Mouse (Mus musculus): ENCODE results near the gene Cd300lf. TPM values are rescaled to one million over a fixed set of nuclear protein-coding genes. Genes with fewer than 3 reads are reported as not detected.

The Cd300lf gene
- polyA plus RNA-seq, 1 experiment from 2014 or later, result 0.29 TPM

- Histone ChIP-seq H3K27ac (ENCODE audit: low read depth, low read length) (no peak overlapping the region), H3K9ac (ENCODE audit: low read depth, low read length) (no peak overlapping the region), H3K9me3 (ENCODE audit: control insufficient read depth, low read length) (no peaks in the 10 kb centered on the region), H3K36me3 (ENCODE audit: control insufficient read depth, insufficient read depth, low read length) (no peaks in the 10 kb centered on the region), H3K4me3 (ENCODE audit: low read length) (no peak overlapping the region), H3K4me1 (ENCODE audit: control insufficient read depth, insufficient read depth, low read depth, low read length) (no peaks in the 10 kb centered on the region), H3K27me3 (replicated peaks; ENCODE audit: control insufficient read depth, insufficient read depth, low read length) (no peaks in the 10 kb centered on the region), H3K4me2 (ENCODE audit: low read length) (no peak overlapping the region)
- ATAC-seq, result no peak
- 68% methylated on average over 6 of the region's 6 CpGs for WGBS
Observed at GRCm38 (mm10) chr11:115101615-115102051, 32.2 kb downstream of the Cd300lf start.

DNA sequence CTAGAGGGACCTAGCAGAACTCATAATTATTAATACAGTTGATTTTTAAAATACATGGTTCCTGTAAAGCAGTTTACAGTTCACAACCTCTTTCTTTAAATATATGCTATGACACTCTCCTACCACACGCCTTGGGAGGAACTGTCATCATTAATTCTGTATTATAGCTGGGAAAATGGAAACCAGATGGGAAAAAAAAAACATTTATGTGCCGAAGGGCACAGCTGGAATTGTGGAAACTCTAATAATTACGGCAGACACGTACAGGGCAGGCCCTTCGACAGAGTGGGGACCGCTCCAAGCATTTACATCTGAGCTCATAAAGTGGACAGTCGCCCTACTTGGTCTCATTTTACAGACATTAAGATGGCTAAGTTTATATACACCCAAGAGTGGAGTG lies 33.1 kb downstream of the Cd300lf start:
- H3K36me3 ChIP-seq (ENCODE audit: control insufficient read depth, insufficient read depth, low read length), result no peaks in the 10 kb centered on the region
- H3K4me1 ChIP-seq (ENCODE audit: control insufficient read depth, insufficient read depth, low read depth, low read length), result no peaks in the 10 kb centered on the region
- H3K9ac ChIP-seq (ENCODE audit: low read depth, low read length), result no peak overlapping the region
- H3K4me2 ChIP-seq (ENCODE audit: low read length), result no peak overlapping the region
- 65% methylated on average over 7 of the region's 7 CpGs for WGBS
- no peak for ATAC-seq
- H3K9me3 ChIP-seq (ENCODE audit: control insufficient read depth, low read length), result no peaks in the 10 kb centered on the region
- no peak overlapping the region for H3K27ac ChIP-seq (ENCODE audit: low read depth, low read length)
- no peak overlapping the region for H3K4me3 ChIP-seq (ENCODE audit: low read length)
- H3K27me3 ChIP-seq (replicated peaks; ENCODE audit: control insufficient read depth, insufficient read depth, low read length), result no peaks in the 10 kb centered on the region

DNA sequence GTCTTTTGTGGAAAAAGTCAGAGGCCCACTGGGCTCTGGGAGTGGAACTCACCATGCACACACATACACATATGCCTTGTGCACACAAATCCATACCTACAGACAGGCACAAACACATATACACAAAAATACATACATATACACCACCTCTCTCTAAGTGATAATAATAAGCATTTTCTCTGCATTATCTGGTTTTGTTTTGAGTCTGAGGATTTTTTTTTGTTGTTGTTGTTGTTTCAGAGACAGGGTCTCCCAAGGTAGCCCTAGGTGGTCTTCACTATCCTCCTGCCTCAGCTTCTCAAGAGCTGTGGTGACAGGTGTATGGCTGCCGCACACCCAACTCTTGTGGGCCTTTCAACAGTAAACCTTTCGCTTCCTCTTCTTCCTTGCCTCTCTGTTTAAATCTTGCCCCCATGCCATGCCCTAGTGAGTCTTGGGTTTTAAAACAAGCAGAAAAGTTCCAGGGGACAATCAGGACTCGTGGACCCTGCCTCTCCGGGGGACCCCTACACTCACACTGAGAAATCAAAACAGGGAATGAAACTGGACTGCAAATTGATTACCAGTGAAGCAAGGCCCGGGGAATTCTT lies 33.7 kb downstream of the Cd300lf start:
- H3K4me1 ChIP-seq (ENCODE audit: control insufficient read depth, insufficient read depth, low read depth, low read length), result no peaks in the 10 kb centered on the region
- 85% methylated on average over 5 of the region's 5 CpGs for WGBS
- H3K9me3 ChIP-seq (ENCODE audit: control insufficient read depth, low read length), result no peaks in the 10 kb centered on the region
- H3K36me3 ChIP-seq (ENCODE audit: control insufficient read depth, insufficient read depth, low read length), result no peaks in the 10 kb centered on the region
- H3K4me3 ChIP-seq (ENCODE audit: low read length), result no peak overlapping the region
- H3K4me2 ChIP-seq (ENCODE audit: low read length), result no peak overlapping the region
- no peak overlapping the region for H3K27ac ChIP-seq (ENCODE audit: low read depth, low read length)
- H3K9ac ChIP-seq (ENCODE audit: low read depth, low read length), result no peak overlapping the region
- no peak for ATAC-seq
- no peaks in the 10 kb centered on the region for H3K27me3 ChIP-seq (replicated peaks; ENCODE audit: control insufficient read depth, insufficient read depth, low read length)

GRCm38 (mm10) chr11:115099241-115099840 lies 34.5 kb downstream of the Cd300lf start:
- Histone ChIP-seq H3K27me3 (replicated peaks; ENCODE audit: control insufficient read depth, insufficient read depth, low read length) (no peaks in the 10 kb centered on the region), H3K4me1 (ENCODE audit: control insufficient read depth, insufficient read depth, low read depth, low read length) (no peaks in the 10 kb centered on the region), H3K4me2 (ENCODE audit: low read length) (no peak overlapping the region), H3K4me3 (ENCODE audit: low read length) (no peak overlapping the region), H3K36me3 (ENCODE audit: control insufficient read depth, insufficient read depth, low read length) (no peaks in the 10 kb centered on the region), H3K9me3 (ENCODE audit: control insufficient read depth, low read length) (no peaks in the 10 kb centered on the region), H3K9ac (ENCODE audit: low read depth, low read length) (no peak overlapping the region), H3K27ac (ENCODE audit: low read depth, low read length) (no peak overlapping the region)
- no peak for ATAC-seq
- 65% methylated on average over 16 of the region's 16 CpGs for WGBS

DNA sequence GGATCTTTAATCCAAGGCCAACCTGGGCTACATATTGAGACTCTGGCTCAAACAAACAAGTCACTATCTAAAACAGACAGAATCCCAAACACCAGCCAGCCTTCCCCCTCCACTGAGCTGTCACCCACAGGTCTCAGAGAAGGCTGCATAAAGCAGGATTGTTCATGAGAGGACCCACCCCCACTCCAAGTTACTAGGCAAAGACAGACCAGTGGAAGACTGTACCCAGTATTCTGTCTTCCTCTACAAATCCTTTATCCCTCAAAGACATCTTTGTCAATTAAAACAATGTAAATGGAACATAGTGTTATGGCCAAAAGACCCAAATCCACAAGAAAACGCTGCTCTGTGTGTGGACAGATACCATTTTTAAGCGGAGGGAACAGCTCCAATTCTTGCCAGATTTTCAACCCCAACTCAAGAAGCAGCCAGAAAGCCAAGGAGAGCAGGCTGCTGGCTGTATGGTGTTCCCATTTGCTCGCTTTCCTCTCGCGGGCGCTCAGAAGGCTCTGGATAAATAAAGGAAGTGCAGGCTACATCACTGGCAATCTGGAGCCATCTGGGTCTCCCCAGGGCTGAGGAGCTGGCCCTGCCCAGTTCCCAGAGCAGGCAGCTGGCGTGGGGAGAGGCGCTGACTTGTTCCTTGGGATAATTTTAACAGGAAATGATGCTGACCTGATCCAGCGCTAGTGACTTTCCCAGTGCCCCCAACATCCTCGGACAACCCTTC lies 35.4 kb downstream of the Cd300lf start:
- 0 out of 2 replicates have a peak, but pooled peaks cover 2% of the 10 kb centered on the region for H3K9me3 ChIP-seq (ENCODE audit: control insufficient read depth, low read length)
- no peak overlapping the region for H3K27ac ChIP-seq (ENCODE audit: low read depth, low read length)
- no peaks in the 10 kb centered on the region for H3K27me3 ChIP-seq (replicated peaks; ENCODE audit: control insufficient read depth, insufficient read depth, low read length)
- 60% methylated on average over 10 of the region's 10 CpGs for WGBS
- no peak overlapping the region for H3K9ac ChIP-seq (ENCODE audit: low read depth, low read length)
- no peak overlapping the region for H3K4me2 ChIP-seq (ENCODE audit: low read length)
- no peaks in the 10 kb centered on the region for H3K4me1 ChIP-seq (ENCODE audit: control insufficient read depth, insufficient read depth, low read depth, low read length)
- no peaks in the 10 kb centered on the region for H3K36me3 ChIP-seq (ENCODE audit: control insufficient read depth, insufficient read depth, low read length)
- no peak overlapping the region for H3K4me3 ChIP-seq (ENCODE audit: low read length)
- no peak for ATAC-seq

DNA sequence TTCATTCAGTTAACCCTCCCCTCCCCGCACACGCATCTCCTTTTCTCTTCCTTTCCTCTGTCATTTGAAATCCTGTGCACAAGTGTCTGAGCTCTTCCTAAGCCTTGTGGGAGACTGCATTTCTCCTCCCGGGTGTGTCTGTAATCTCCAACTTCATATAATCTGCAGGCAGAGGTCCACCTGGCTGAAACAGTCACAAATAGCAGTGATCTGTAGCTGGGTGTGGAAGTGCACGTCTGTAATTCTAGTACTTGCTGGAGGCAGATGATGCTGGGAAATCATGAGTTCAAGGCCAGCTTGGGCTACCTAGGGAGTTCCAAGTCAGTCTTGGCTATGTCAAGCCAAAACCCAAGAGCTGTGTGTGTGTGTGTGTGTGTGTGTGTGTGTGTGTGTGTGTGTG lies 41.7 kb downstream of the Cd300lf start:
- Histone ChIP-seq H3K4me3 (ENCODE audit: low read length) (peak overlapping the region; percentile 33; the same call in 1 of the 2 replicates), H3K9me3 (ENCODE audit: control insufficient read depth, low read length) (0 out of 2 replicates have a peak, but pooled peaks cover 4% of the 10 kb centered on the region), H3K36me3 (ENCODE audit: control insufficient read depth, insufficient read depth, low read length) (no peaks in the 10 kb centered on the region), H3K9ac (ENCODE audit: low read depth, low read length) (no peak overlapping the region), H3K4me1 (ENCODE audit: control insufficient read depth, insufficient read depth, low read depth, low read length) (peaks cover 9% of the 10 kb centered on the region), H3K27me3 (replicated peaks; ENCODE audit: control insufficient read depth, insufficient read depth, low read length) (peaks cover 17% of the 10 kb centered on the region), H3K27ac (ENCODE audit: low read depth, low read length) (no peak overlapping the region), H3K4me2 (ENCODE audit: low read length) (peak overlapping the region; percentile 57)
- 11% methylated on average over 4 of the region's 4 CpGs for WGBS
- no peak for ATAC-seq

GRCm38 (mm10) chr11:115091362-115091901 lies 42.4 kb downstream of the Cd300lf start, which contains the start of gene Rab37:
Rab37 (plus strand) TSS chr11:115091431.
- ATAC-seq, result no peak
- Histone ChIP-seq H3K27ac (ENCODE audit: low read depth, low read length) (no peak within 1 kb of the TSS), H3K27me3 (replicated peaks; ENCODE audit: control insufficient read depth, insufficient read depth, low read length) (peaks cover 17% of the 10 kb centered on the region), H3K4me1 (ENCODE audit: control insufficient read depth, insufficient read depth, low read depth, low read length) (peaks cover 9% of the 10 kb centered on the region), H3K4me3 (ENCODE audit: low read length) (peak within 1 kb of the TSS; percentile 33), H3K9ac (ENCODE audit: low read depth, low read length) (peak within 1 kb of the TSS; percentile 35; the same call in 1 of the 2 replicates), H3K9me3 (ENCODE audit: control insufficient read depth, low read length) (0 out of 2 replicates have a peak, but pooled peaks cover 4% of the 10 kb centered on the region), H3K36me3 (ENCODE audit: control insufficient read depth, insufficient read depth, low read length) (no peaks in the 10 kb centered on the region), H3K4me2 (ENCODE audit: low read length) (peak within 1 kb of the TSS; percentile 57)
- 2% methylated on average over 36 of the region's 36 CpGs for WGBS

- H3K4me1 ChIP-seq (ENCODE audit: control insufficient read depth, insufficient read depth, low read depth, low read length), result peaks cover 9% of the 10 kb centered on the region
- H3K4me2 ChIP-seq (ENCODE audit: low read length), result no peak overlapping the region
- no peak overlapping the region for H3K9ac ChIP-seq (ENCODE audit: low read depth, low read length)
- H3K9me3 ChIP-seq (ENCODE audit: control insufficient read depth, low read length), result 0 out of 2 replicates have a peak, but pooled peaks cover 4% of the 10 kb centered on the region
- no peak overlapping the region for H3K27ac ChIP-seq (ENCODE audit: low read depth, low read length)
- 69% methylated on average over 6 of the region's 6 CpGs for WGBS
- H3K4me3 ChIP-seq (ENCODE audit: low read length), result no peak overlapping the region
- no peaks in the 10 kb centered on the region for H3K36me3 ChIP-seq (ENCODE audit: control insufficient read depth, insufficient read depth, low read length)
- no peak for ATAC-seq
- H3K27me3 ChIP-seq (replicated peaks; ENCODE audit: control insufficient read depth, insufficient read depth, low read length), result peaks cover 20% of the 10 kb centered on the region
Observed at GRCm38 (mm10) chr11:115089853-115090252, 43.9 kb downstream of the Cd300lf start.

DNA sequence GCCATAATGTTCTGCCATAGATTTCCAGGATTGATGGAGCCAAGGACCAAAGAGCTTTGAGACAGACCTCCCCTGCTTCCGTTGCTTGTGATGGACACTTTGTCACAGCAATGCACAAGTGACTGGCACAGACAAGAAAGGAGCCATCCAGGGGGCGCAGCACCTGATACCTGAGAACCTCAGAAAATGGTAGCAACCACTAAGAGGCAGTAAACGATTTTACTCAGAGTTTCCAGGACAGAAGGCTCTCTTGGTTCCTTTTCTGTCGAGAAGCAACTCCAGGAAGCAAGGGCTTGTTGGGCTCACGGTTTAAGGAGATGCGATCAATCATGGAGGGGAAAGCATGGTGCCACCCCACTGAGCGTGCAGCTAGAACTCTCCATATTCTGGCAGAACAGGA lies 47.6 kb downstream of the Cd300lf start:
- no peak for ATAC-seq
- Histone ChIP-seq H3K9ac (ENCODE audit: low read depth, low read length) (no peak overlapping the region), H3K4me3 (ENCODE audit: low read length) (no peak overlapping the region), H3K4me2 (ENCODE audit: low read length) (no peak overlapping the region), H3K27ac (ENCODE audit: low read depth, low read length) (no peak overlapping the region), H3K27me3 (replicated peaks; ENCODE audit: control insufficient read depth, insufficient read depth, low read length) (peaks cover 12% of the 10 kb centered on the region; the same call in 1 of the 2 replicates), H3K4me1 (ENCODE audit: control insufficient read depth, insufficient read depth, low read depth, low read length) (peaks cover under 1% of the 10 kb centered on the region), H3K9me3 (ENCODE audit: control insufficient read depth, low read length) (no peaks in the 10 kb centered on the region), H3K36me3 (ENCODE audit: control insufficient read depth, insufficient read depth, low read length) (no peaks in the 10 kb centered on the region)
- WGBS, result 68% methylated on average over 7 of the region's 7 CpGs
